Mouse (Mus musculus) MEL (cell line): ENCODE data around the gene Coq8b. TPM values are rescaled to one million over a fixed set of nuclear protein-coding genes. Genes with fewer than 3 reads are reported as not detected.

ENCODE experiments used
- DNase-seq: peaks from one replicate; pipeline ENCODE4 v3.0.0; 2011; ENCODE audit warnings: low read depth, low spot score
- H3K27ac ChIP-seq: 2 replicates; pipeline ENCODE4 v1.5.1; 2012; ENCODE audit warnings: low read depth, mild to moderate bottlenecking, control low read depth, low read length, moderate library complexity; ENCODE audit not compliant: control insufficient read depth
- H3K27me3 ChIP-seq, 2 experiments: fragments of 150-350 bp in 1 of 2; sonication (generic) in 1 of 2; 2 replicates each; pipeline ENCODE4 v1.6.1; 2012; ENCODE audit warnings: low read length in 2 of 2, mild to moderate bottlenecking in 2 of 2, improper control_type of control experiment in 1 of 2, moderate library complexity in 1 of 2; ENCODE audit not compliant: insufficient read depth in 2 of 2, control insufficient read depth in 1 of 2
- H3K36me3 ChIP-seq, 2 experiments: 2 replicates each; pipeline ENCODE4 v1.6.1; 2012 to 2014; ENCODE audit warnings: low read length in 2 of 2, improper control_type of control experiment in 1 of 2, inconsistent platforms in 1 of 2, mild to moderate bottlenecking in 1 of 2; ENCODE audit not compliant: insufficient read depth in 2 of 2, control insufficient read depth in 1 of 2
- H3K4me1 ChIP-seq, 2 experiments: fragments of 150-350 bp in 1 of 2; sonication (generic) in 1 of 2; 2 replicates each; pipeline ENCODE4 v1.6.1; 2012; ENCODE audit warnings: low read length in 2 of 2, improper control_type of control experiment in 1 of 2, mild to moderate bottlenecking in 1 of 2; ENCODE audit not compliant: insufficient read depth in 2 of 2, control insufficient read depth in 1 of 2
- H3K4me3 ChIP-seq, 2 experiments: fragments of 150-350 bp in 1 of 2; sonication (generic) in 1 of 2; 2 replicates each; pipeline ENCODE4 v1.5.1; 2012; ENCODE audit warnings: low read depth in 2 of 2, low read length in 2 of 2, mild to moderate bottlenecking in 2 of 2, moderate library complexity in 2 of 2, control low read depth in 1 of 2, improper control_type of control experiment in 1 of 2; ENCODE audit not compliant: control insufficient read depth in 1 of 2, insufficient read depth in 1 of 2
- H3K79me2 ChIP-seq: 2 replicates; pipeline ENCODE4 v1.6.1; 2012; ENCODE audit warnings: mild to moderate bottlenecking, low read length, moderate library complexity; ENCODE audit not compliant: control insufficient read depth, poor library complexity, insufficient read depth
- H3K9ac ChIP-seq: 2 replicates; pipeline ENCODE4 v1.6.1; 2012; ENCODE audit warnings: low read depth, mild to moderate bottlenecking, control low read depth, low read length, moderate library complexity; ENCODE audit not compliant: control insufficient read depth, poor library complexity, severe bottlenecking
- H3K9me3 ChIP-seq: fragments of 150-350 bp; sonication (generic); replicated peaks from 2 replicates; pipeline ENCODE4 v1.6.1; 2012; ENCODE audit warnings: mild to moderate bottlenecking, low read length, improper control_type of control experiment, moderate library complexity; ENCODE audit not compliant: insufficient read depth
- CHD2 ChIP-seq: IDR thresholded peaks from 2 replicates; pipeline ENCODE4 v1.6.1; 2011; ENCODE audit warnings: low read length, improper control_type of control experiment
- CTCF ChIP-seq, 3 experiments: IDR thresholded peaks in 2 of 3; conservative IDR thresholded peaks in 1 of 3; 2 replicates each; pipeline ENCODE4 v1.5.1; 2011 to 2012; ENCODE audit warnings: low read length in 3 of 3, low read depth in 2 of 3, mild to moderate bottlenecking in 2 of 3, improper control_type of control experiment in 1 of 3, inconsistent platforms in 1 of 3, mixed read lengths in 1 of 3, moderate library complexity in 1 of 3; ENCODE audit not compliant: control insufficient read depth in 1 of 3, insufficient read depth in 1 of 3, poor library complexity in 1 of 3, severe bottlenecking in 1 of 3
- E2F4 ChIP-seq: IDR thresholded peaks from 2 replicates; pipeline ENCODE4 v1.6.1; 2011; ENCODE audit warnings: low read depth, low read length, improper control_type of control experiment, borderline replicate concordance
- ELF1 ChIP-seq: IDR thresholded peaks from 2 replicates; pipeline ENCODE4 v1.6.1; 2014; ENCODE audit warnings: low read depth, mild to moderate bottlenecking, inconsistent platforms, low read length, improper control_type of control experiment, moderate library complexity
- EP300 ChIP-seq, 2 experiments: IDR thresholded peaks; 2 replicates each; pipeline ENCODE4 v1.6.1; 2011; ENCODE audit warnings: improper control_type of control experiment in 2 of 2, low read length in 2 of 2, low read depth in 1 of 2, mild to moderate bottlenecking in 1 of 2
- GABPA ChIP-seq: IDR thresholded peaks from 2 replicates; pipeline ENCODE4 v1.6.1; 2012; ENCODE audit warnings: low read depth, mild to moderate bottlenecking, inconsistent platforms, low read length, improper control_type of control experiment, moderate library complexity
- GATA1 ChIP-seq: IDR thresholded peaks from 2 replicates; pipeline ENCODE4 v1.6.1; 2011; ENCODE audit warnings: low read depth, low read length, improper control_type of control experiment
- HCFC1 ChIP-seq: IDR thresholded peaks from 2 replicates; pipeline ENCODE4 v1.6.1; 2012; ENCODE audit warnings: low read depth, mild to moderate bottlenecking, inconsistent platforms, low read length, improper control_type of control experiment, moderate library complexity
- MAFK ChIP-seq: IDR thresholded peaks from 2 replicates; pipeline ENCODE4 v1.6.1; 2011; ENCODE audit warnings: low read depth, mild to moderate bottlenecking, low read length, improper control_type of control experiment, borderline replicate concordance
- MXI1 ChIP-seq: IDR thresholded peaks from 2 replicates; pipeline ENCODE4 v1.6.1; 2011; ENCODE audit warnings: mild to moderate bottlenecking, low read depth, low read length, improper control_type of control experiment
- MYC ChIP-seq: IDR thresholded peaks from 2 replicates; pipeline ENCODE4 v1.6.1; 2011; ENCODE audit warnings: low read depth, mild to moderate bottlenecking, low read length, improper control_type of control experiment, moderate library complexity
- NRF1 ChIP-seq: IDR thresholded peaks from 2 replicates; pipeline ENCODE4 v1.6.1; 2014; ENCODE audit warnings: low read depth, mild to moderate bottlenecking, inconsistent platforms, low read length, improper control_type of control experiment, moderate library complexity; ENCODE audit not compliant: poor library complexity, insufficient read depth, severe bottlenecking
- POLR2AphosphoS2 ChIP-seq: IDR thresholded peaks from 2 replicates; pipeline ENCODE4 v1.6.1; 2011; ENCODE audit warnings: low read length, improper control_type of control experiment
- POLR2AphosphoS5 ChIP-seq: IDR thresholded peaks from 2 replicates; pipeline ENCODE4 v1.6.1; 2012; ENCODE audit warnings: low read depth, borderline replicate concordance, mild to moderate bottlenecking, inconsistent platforms, low read length, moderate library complexity, mixed read lengths
- RAD21 ChIP-seq: IDR thresholded peaks from 2 replicates; pipeline ENCODE4 v1.6.1; 2011; ENCODE audit warnings: mild to moderate bottlenecking, low read depth, low read length, improper control_type of control experiment
- RCOR1 ChIP-seq: IDR thresholded peaks from 2 replicates; pipeline ENCODE4 v1.6.1; 2012; ENCODE audit warnings: low read depth, mild to moderate bottlenecking, inconsistent platforms, low read length, improper control_type of control experiment
- SMC3 ChIP-seq: IDR thresholded peaks from 2 replicates; pipeline ENCODE4 v1.6.1; 2011; ENCODE audit warnings: low read depth, low read length, improper control_type of control experiment
- TBP ChIP-seq: IDR thresholded peaks from 2 replicates; pipeline ENCODE4 v1.8.0; 2011; ENCODE audit warnings: low read depth, low read length, improper control_type of control experiment
- TCF12 ChIP-seq: IDR thresholded peaks from 2 replicates; pipeline ENCODE4 v1.6.1; 2014; ENCODE audit warnings: low read depth, mild to moderate bottlenecking, inconsistent platforms, low read length, improper control_type of control experiment, moderate library complexity
- UBTF ChIP-seq: IDR thresholded peaks from 2 replicates; pipeline ENCODE4 v1.6.1; 2012; ENCODE audit warnings: low read depth, mild to moderate bottlenecking, inconsistent platforms, low read length, improper control_type of control experiment, moderate library complexity, borderline replicate concordance; ENCODE audit not compliant: insufficient read depth
- ZMIZ1 ChIP-seq: IDR thresholded peaks from 2 replicates; pipeline ENCODE4 v1.6.1; 2012; ENCODE audit warnings: low read depth, mild to moderate bottlenecking, inconsistent platforms, low read length, improper control_type of control experiment, moderate library complexity
- ZNF384 ChIP-seq: IDR thresholded peaks from 2 replicates; pipeline ENCODE4 v1.6.1; 2012; ENCODE audit warnings: low read depth, mild to moderate bottlenecking, inconsistent platforms, low read length, improper control_type of control experiment
- polyA plus RNA-seq, 2 experiments: library from polyadenylated mRNA; stranded (reverse) in 1 of 2; unstranded in 1 of 2; fragments of >175 nt in 1 of 2; fragments of >200 nt in 1 of 2; gene quantifications; 2 replicates each; pipeline versions ENCODE4 v1.2.1 to v1.2.4; 2012; ENCODE audit warnings: low replicate concordance in 2 of 2, low read depth in 1 of 2; ENCODE audit not compliant: insufficient read length in 2 of 2, insufficient read depth in 1 of 2, missing spikeins in 1 of 2
- total RNA-seq: library from RNA; depleted of rRNA; stranded (reverse); fragments of 300-350 nt; gene quantifications from 2 replicates; pipeline ENCODE4 v1.2.3, GENCODE M21; 2012

The Coq8b gene
- total and polyA plus RNA-seq, 3 experiments = 13.8 to 22.7 TPM; not detected in 1

DNA sequence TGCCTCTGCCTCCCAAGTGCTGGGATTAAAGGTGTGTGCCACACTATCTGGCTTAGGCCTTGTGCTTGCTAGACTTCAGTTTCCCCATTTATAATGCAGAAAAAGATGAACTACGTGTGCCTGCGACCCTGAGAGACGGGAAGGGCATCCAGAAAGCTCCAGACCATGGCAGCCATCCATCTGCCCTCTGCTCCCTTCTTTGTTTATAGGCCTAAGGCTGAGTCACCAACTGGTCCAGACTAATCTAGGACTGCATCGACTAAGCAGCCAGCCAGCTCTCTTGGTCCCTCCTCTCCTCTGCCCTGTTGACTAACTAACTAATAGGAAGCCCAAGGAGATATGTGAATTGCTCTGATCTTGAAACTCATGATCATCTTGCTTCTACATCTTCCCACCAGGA lies 63.1 kb downstream of the Coq8b start:
- no peak overlapping the region for H3K27ac ChIP-seq
- no peaks in the 10 kb centered on the region for H3K9me3 ChIP-seq
- DNase-seq = no peak
- no peaks in the 10 kb centered on the region for H3K79me2 ChIP-seq
- no peaks in the 10 kb centered on the region for H3K4me1 ChIP-seq
- no peak for TF ChIP-seq UBTF
- TF ChIP-seq, all 39 proteins: peak for 0
- H3K27me3 ChIP-seq = peaks cover 0 to 2% of the 10 kb centered on the region in 2 experiments; a peak in 1 of 4 replicates
- H3K9ac ChIP-seq = no peak overlapping the region
- H3K36me3 ChIP-seq = no peaks in the 10 kb centered on the region
- H3K4me3 ChIP-seq = no peak overlapping the region

DNA sequence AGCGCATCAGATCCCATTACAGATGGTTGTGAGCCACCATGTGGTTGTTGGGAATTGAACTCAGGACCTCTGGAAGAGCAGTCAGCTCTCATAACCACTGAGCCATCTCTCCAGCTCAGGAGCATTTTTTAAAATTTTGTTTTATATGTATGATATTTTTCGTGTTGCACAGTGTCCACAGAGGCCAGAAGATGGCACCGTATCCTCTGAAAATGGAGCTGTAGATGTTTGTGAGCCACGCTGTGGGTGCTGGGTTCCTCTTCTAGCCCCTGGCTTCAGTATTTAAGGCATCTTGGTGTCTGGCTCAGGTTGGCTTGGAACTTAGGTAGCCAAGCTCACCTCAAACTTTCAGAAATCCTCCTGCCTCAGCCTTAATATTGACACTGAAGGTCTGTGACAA lies 63.7 kb downstream of the Coq8b start:
- Histone ChIP-seq H3K4me3 (no peak overlapping the region), H3K4me1 (no peaks in the 10 kb centered on the region), H3K36me3 (no peaks in the 10 kb centered on the region), H3K9me3 (no peaks in the 10 kb centered on the region)
- peak; percentile 29 for DNase-seq
- TF ChIP-seq TBP (peak; percentile 44; the same call in 1 of the 2 replicates), SMC3 (peak; percentile 39; the same call in 1 of the 2 replicates), CTCF (IDR thresholded peaks at IDR 0.05 in 2 of 3, conservative IDR thresholded peaks at IDR 0.05 in 1 of 3; ENCODE audit: control insufficient read depth in 1 of 3, insufficient read depth in 1 of 3, low read depth in 2 of 3, low read length in 3 of 3, poor library complexity in 1 of 3, severe bottlenecking in 1 of 3) (peak in 2 of 3 experiments; percentile 31 to 52; a peak in 3 of 6 replicates), ZMIZ1 (no peak), RAD21 (peak; percentile 54), TCF12 (no peak)
- TF ChIP-seq, all 39 proteins: peak for 4
- H3K27ac ChIP-seq = no peak overlapping the region
- H3K27me3 ChIP-seq = peaks cover 0 to 2% of the 10 kb centered on the region in 2 experiments; a peak in 1 of 4 replicates
- H3K79me2 ChIP-seq = no peaks in the 10 kb centered on the region
- H3K9ac ChIP-seq = no peak overlapping the region

DNA sequence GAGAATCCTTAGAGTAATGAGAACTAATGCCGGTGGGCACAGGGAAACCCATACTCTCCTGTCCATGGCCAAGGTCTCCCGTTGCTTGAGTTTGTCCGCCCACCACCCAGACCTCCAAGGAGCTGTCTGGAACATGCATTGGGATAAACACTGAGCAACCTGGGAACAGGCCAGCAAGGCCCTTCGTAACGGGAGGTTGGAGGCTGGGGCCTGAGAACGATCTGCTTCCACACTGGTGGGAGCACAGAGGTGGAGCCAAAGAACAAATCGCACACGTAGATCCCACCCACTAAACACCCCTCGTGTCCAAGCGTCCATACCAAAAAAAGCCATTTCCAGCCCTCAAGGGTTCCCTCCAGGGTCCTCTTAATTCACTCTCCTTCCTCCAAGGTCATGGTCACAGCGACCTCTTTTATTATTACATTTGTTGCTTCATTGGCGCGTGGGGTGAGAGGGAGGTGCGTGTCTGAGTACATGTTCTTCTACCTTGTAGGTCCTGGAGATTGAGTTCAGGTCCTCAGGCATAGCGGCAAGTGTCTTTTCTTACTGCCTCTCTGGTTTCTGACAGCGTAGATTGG lies 65.3 kb downstream of the Coq8b start:
- no peaks in the 10 kb centered on the region for H3K36me3 ChIP-seq
- no peaks in the 10 kb centered on the region for H3K4me1 ChIP-seq
- H3K27me3 ChIP-seq = no peaks in the 10 kb centered on the region; a peak in 1 of 4 replicates
- no peak overlapping the region for H3K27ac ChIP-seq
- no peaks in the 10 kb centered on the region for H3K79me2 ChIP-seq
- DNase-seq = no peak
- no peaks in the 10 kb centered on the region for H3K9me3 ChIP-seq
- TF ChIP-seq POLR2AphosphoS2 (no peak), E2F4 (no peak), CHD2 (no peak), EP300 (IDR thresholded peaks at IDR 0.05; ENCODE audit: low read depth in 1 of 2, low read length in 2 of 2) (no peak), MAFK (no peak), GATA1 (no peak), NRF1 (no peak), POLR2AphosphoS5 (no peak), HCFC1 (no peak), ZNF384 (no peak), RCOR1 (no peak), GABPA (no peak), MXI1 (no peak), ELF1 (no peak), MYC (no peak)
- TF ChIP-seq, all 39 proteins: peak for 0
- Histone ChIP-seq H3K4me3 (no peak overlapping the region), H3K9ac (no peak overlapping the region)
